Mouse (Mus musculus) erythroid progenitor cell, adult 5-6 weeks (primary cell): Measurements from ENCODE around the gene Lrrc2. TPM values are rescaled to one million over a fixed set of nuclear protein-coding genes. Genes with fewer than 3 reads are reported as not detected.

Source experiments
- ATAC-seq: replicated peaks from 2 replicates; pipeline ENCODE4 v1.8.0; 2016; ENCODE audit warnings: moderate number of reproducible peaks, mild to moderate bottlenecking, moderate TSS enrichment, inconsistent platforms; ENCODE audit not compliant: poor library complexity, low FRiP score, severe bottlenecking
- total RNA-seq, 2 experiments: library from RNA; stranded (forward) in 1 of 2; stranded (reverse) in 1 of 2; fragments of 150-400 nt in 1 of 2; fragments of 186-747, 209-891 nt in 1 of 2; gene quantifications; 2 replicates each; pipeline versions ENCODE4 v1.2.3 to v1.2.4; 2015 to 2017; ENCODE audit warnings: low replicate concordance in 2 of 2

Gene Lrrc2
- total RNA-seq, 2 experiments from 2014 or later, result not detected

- no peak for ATAC-seq
These were observed 4.7 kb upstream of the Lrrc2 start for GRCm38 (mm10) chr9:110946548-110947044.

GRCm38 (mm10) chr9:110947261-110947661 lies 4.1 kb upstream of the Lrrc2 start:
- no peak for ATAC-seq

GRCm38 (mm10) chr9:110947900-110948299 lies 3.4 kb upstream of the Lrrc2 start:
- no peak for ATAC-seq

- no peak for ATAC-seq
These were observed 2.5 kb upstream of the Lrrc2 start for GRCm38 (mm10) chr9:110948813-110949310.

GRCm38 (mm10) chr9:110950109-110950508 lies 1.2 kb upstream of the Lrrc2 start:
- ATAC-seq, result no peak

- no peak for ATAC-seq
These were observed 521 bp downstream of the Lrrc2 start for GRCm38 (mm10) chr9:110951866-110952265.

- no peak for ATAC-seq
These were observed 1.1 kb downstream of the Lrrc2 start for GRCm38 (mm10) chr9:110952398-110952797.

GRCm38 (mm10) chr9:110952931-110953549 lies 1.7 kb downstream of the Lrrc2 start:
- no peak for ATAC-seq

- ATAC-seq, result no peak
These were observed 2.5 kb downstream of the Lrrc2 start for GRCm38 (mm10) chr9:110953550-110954461.

- no peak for ATAC-seq
These were observed 3.5 kb downstream of the Lrrc2 start for GRCm38 (mm10) chr9:110954681-110955445.

GRCm38 (mm10) chr9:110955962-110956361 lies 4.6 kb downstream of the Lrrc2 start:
- ATAC-seq, result no peak

GRCm38 (mm10) chr9:110959669-110960068 lies 8.3 kb downstream of the Lrrc2 start:
- no peak for ATAC-seq

GRCm38 (mm10) chr9:110960230-110961149 lies 9.1 kb downstream of the Lrrc2 start:
- ATAC-seq, result no peak

GRCm38 (mm10) chr9:110961386-110961785 lies 10.0 kb downstream of the Lrrc2 start:
- no peak for ATAC-seq

- ATAC-seq, result no peak
These were observed 12.3 kb downstream of the Lrrc2 start for GRCm38 (mm10) chr9:110963566-110964115.

- no peak for ATAC-seq
These were observed 13.9 kb downstream of the Lrrc2 start for GRCm38 (mm10) chr9:110965062-110965909.

- no peak for ATAC-seq
These were observed 14.5 kb downstream of the Lrrc2 start for GRCm38 (mm10) chr9:110965910-110966231.

- no peak for ATAC-seq
These were observed 28.1 kb downstream of the Lrrc2 start for GRCm38 (mm10) chr9:110979411-110979810.
